In genomic region chr6:136210442-136210841, GRCm38 (mm10) we compare ENCODE assay signal across 26 mouse cellular contexts. TPM values are rescaled to one million over a fixed set of nuclear protein-coding genes. Genes with fewer than 3 reads are reported as not detected.
"Had no signal": no experiment of that assay in that cellular context is flagged by ENCODE, and none has a peak within 500 bp of the region (broad histone marks: within the 10 kb centered on the region; RNA-seq: fewer than 3 reads in every experiment).

No protein-coding gene starts in this region.

- H3K27me3 ChIP-seq: heart, embryonic 12.5 days; hindbrain, embryonic 12.5 days; hindbrain, embryonic 15.5 days; intestine, embryonic 15.5 days; limb, embryonic 12.5 days; liver, embryonic 12.5 days had no signal

- H3K27ac ChIP-seq: gastrocnemius, adult 2 months; heart, embryonic 10.5 days; hindbrain, embryonic 10.5 days; hindbrain, embryonic 12.5 days; hindbrain, embryonic 15.5 days; intestine, embryonic 15.5 days; layer of hippocampus, adult 2 months; left cerebral cortex, adult 2 months; limb, embryonic 10.5 days; limb, embryonic 12.5 days; liver, embryonic 12.5 days had no signal

- H3K36me3 ChIP-seq: heart, embryonic 10.5 days; heart, embryonic 12.5 days; hindbrain, embryonic 10.5 days; hindbrain, embryonic 12.5 days; hindbrain, embryonic 15.5 days; intestine, embryonic 15.5 days; limb, embryonic 10.5 days; limb, embryonic 12.5 days; liver, embryonic 12.5 days had no signal

- ATAC-seq: inflammation-experienced regulatory T-cells, adult 6 months; intestine, embryonic 15.5 days; intestine, postnatal 0 days; liver, embryonic 12.5 days had no signal

- DNase-seq: gastrocnemius, adult 2 months; gastrocnemius, postnatal 10 days; gastrocnemius, postnatal 25 days; heart, adult 18-20 months; heart, postnatal 10 days; heart, postnatal 4 days; kidney, adult 18-20 months; kidney, adult 8-10 months; kidney, postnatal 10 days; kidney, postnatal 25 days; kidney, postnatal 4 days; liver had no signal

- H3K9ac ChIP-seq: heart, embryonic 12.5 days; hindbrain, embryonic 12.5 days; hindbrain, embryonic 15.5 days; intestine, embryonic 15.5 days; limb, embryonic 12.5 days; liver, embryonic 12.5 days had no signal

- H3K4me1 ChIP-seq: heart, embryonic 10.5 days; heart, embryonic 12.5 days; hindbrain, embryonic 10.5 days; hindbrain, embryonic 12.5 days; hindbrain, embryonic 15.5 days; intestine, embryonic 15.5 days; limb, embryonic 10.5 days; limb, embryonic 12.5 days; liver, embryonic 12.5 days had no signal

- H3K9me3 ChIP-seq: heart, embryonic 10.5 days; heart, embryonic 12.5 days; hindbrain, embryonic 10.5 days; hindbrain, embryonic 12.5 days; hindbrain, embryonic 15.5 days; intestine, embryonic 15.5 days; limb, embryonic 10.5 days; limb, embryonic 12.5 days had no signal

- H3K4me2 ChIP-seq: heart, embryonic 12.5 days; hindbrain, embryonic 12.5 days; hindbrain, embryonic 15.5 days; intestine, embryonic 15.5 days; limb, embryonic 12.5 days; liver, embryonic 12.5 days had no signal

- H3K4me3 ChIP-seq: gastrocnemius, adult 2 months; heart, embryonic 10.5 days; heart, embryonic 12.5 days; hindbrain, embryonic 10.5 days; hindbrain, embryonic 12.5 days; hindbrain, embryonic 15.5 days; intestine, embryonic 15.5 days; layer of hippocampus, adult 2 months; left cerebral cortex, adult 2 months; limb, embryonic 10.5 days; limb, embryonic 12.5 days; liver, embryonic 12.5 days had no signal

RNA-seq across cellular contexts. Expression of gene Grin2b, which starts 37.1 kb away (rescaled TPM):
- total RNA-seq: granulocyte monocyte progenitor cell, adult 5-6 weeks had no signal
- polyA plus RNA-seq: intestine, postnatal 0 days had no signal
